Mouse (Mus musculus) forebrain, embryonic 15.5 days (tissue): ENCODE measurements around the gene Copa. TPM values are rescaled to one million over a fixed set of nuclear protein-coding genes. Genes with fewer than 3 reads are reported as not detected.

Source experiments
- ATAC-seq: fragments of 200-750 bp; cut with Nextera tagmentation; replicated peaks from 2 replicates; pipeline ENCODE4 v1.8.0; 2017; ENCODE audit warnings: mild to moderate bottlenecking, moderate TSS enrichment, moderate library complexity
- H3K27ac ChIP-seq: fragments of 300-500 bp; sonication (generic); replicated peaks from 2 replicates; pipeline ENCODE4 v1.5.1; 2015; ENCODE audit warnings: mild to moderate bottlenecking, inconsistent platforms
- H3K27me3 ChIP-seq: fragments of 300-500 bp; sonication (generic); 2 replicates; pipeline ENCODE4 v1.6.1; 2015; ENCODE audit warnings: inconsistent platforms
- H3K36me3 ChIP-seq: fragments of 300-500 bp; sonication (generic); 2 replicates; pipeline ENCODE4 v1.6.1; 2015; ENCODE audit warnings: mild to moderate bottlenecking, inconsistent platforms
- H3K4me1 ChIP-seq: fragments of 300-500 bp; sonication (generic); 2 replicates; pipeline ENCODE4 v1.6.1; 2015; ENCODE audit warnings: inconsistent platforms
- H3K4me2 ChIP-seq: fragments of 300-500 bp; sonication (generic); replicated peaks from 2 replicates; pipeline ENCODE4 v1.6.1; 2015; ENCODE audit warnings: mild to moderate bottlenecking, inconsistent platforms
- H3K4me3 ChIP-seq: fragments of 300-500 bp; sonication (generic); 2 replicates; pipeline ENCODE4 v1.5.1; 2015; ENCODE audit warnings: mild to moderate bottlenecking, inconsistent platforms
- H3K9ac ChIP-seq: fragments of 300-500 bp; sonication (generic); replicated peaks from 2 replicates; pipeline ENCODE4 v1.6.1; 2015; ENCODE audit warnings: mild to moderate bottlenecking, inconsistent platforms
- H3K9me3 ChIP-seq: fragments of 300-500 bp; sonication (generic); 2 replicates; pipeline ENCODE4 v1.6.1; 2016; ENCODE audit warnings: inconsistent platforms
- WGBS: fragments of 180-500 bp; shearing (Covaris S2); methylation state at CpG from one replicate; pipeline ENCODE4 v1.1.7; 2015; ENCODE audit warnings: mixed read lengths; 5-methylcytosine and 5-hydroxymethylcytosine counted together
- polyA plus RNA-seq: library from polyadenylated mRNA; unstranded; fragments of >200 nt; fragmentation: Nextera tagmentation; extraction: Ambion mirVana; gene quantifications from 2 replicates; pipeline ENCODE4 v1.2.1, GENCODE M21; 2015

Gene Copa
- polyA plus RNA-seq, 1 experiment from 2014 or later = 207 TPM

DNA sequence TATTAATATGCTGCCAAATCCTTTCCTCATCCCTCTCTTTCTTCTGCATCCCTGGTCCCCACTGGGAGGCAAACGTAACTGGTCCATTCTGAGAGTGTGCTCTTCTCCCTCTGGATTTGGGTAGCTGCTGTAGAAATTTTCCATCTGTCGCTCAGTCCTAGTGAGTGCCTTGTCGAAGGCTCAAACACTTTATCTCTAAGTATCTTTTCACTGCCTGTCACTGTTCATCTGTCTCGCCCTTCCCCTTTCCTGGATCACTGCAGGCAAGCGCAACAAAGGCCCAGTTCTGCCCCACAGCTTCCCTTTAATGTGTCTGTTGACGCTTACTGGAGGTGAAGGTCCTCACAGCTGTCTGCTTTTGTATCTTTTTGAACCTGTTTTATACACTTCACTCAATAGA lies 12.9 kb downstream of the Copa start:
- Histone ChIP-seq H3K4me1 (no peaks in the 10 kb centered on the region), H3K36me3 (peaks cover 76% of the 10 kb centered on the region), H3K9me3 (no peaks in the 10 kb centered on the region), H3K9ac (no peak overlapping the region), H3K4me2 (no peak overlapping the region), H3K27ac (no peak overlapping the region), H3K27me3 (no peaks in the 10 kb centered on the region), H3K4me3 (no peak overlapping the region)
- ATAC-seq = no peak
- WGBS = 63% methylated on average over 6 of the region's 6 CpGs

DNA sequence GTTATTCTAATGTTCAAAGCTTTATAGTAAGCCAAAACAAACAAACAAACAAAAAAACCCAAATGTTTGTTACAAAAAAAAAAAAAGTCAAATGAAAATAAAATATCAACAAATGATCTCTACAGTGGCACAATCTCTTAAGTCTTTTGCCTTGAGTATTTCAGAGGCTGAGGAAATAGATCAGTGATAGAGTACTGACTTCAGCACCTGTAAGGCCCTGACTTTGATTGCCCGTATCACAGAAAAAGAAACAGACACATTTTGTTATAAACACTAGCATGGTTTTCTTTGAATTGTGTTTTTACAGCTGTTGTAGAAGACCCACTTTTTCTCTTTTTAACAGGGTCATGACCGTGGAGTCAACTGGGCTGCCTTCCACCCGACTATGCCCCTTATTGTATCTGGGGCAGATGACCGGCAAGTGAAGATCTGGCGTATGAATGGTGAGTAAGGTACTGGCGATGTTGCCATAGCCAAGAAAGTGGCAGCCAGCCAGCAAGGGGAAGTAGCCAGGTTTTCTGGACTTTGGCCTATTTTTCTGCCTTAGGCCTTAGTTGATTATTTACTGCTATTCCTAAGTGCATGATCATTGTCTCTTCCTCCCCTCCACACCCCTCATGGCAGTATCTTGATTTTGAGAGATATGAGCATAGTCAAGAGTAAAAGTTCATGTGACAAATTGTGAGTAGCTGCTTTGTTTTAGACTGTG lies 17.1 kb downstream of the Copa start:
- WGBS = 91% methylated on average over 6 of the region's 6 CpGs

DNA sequence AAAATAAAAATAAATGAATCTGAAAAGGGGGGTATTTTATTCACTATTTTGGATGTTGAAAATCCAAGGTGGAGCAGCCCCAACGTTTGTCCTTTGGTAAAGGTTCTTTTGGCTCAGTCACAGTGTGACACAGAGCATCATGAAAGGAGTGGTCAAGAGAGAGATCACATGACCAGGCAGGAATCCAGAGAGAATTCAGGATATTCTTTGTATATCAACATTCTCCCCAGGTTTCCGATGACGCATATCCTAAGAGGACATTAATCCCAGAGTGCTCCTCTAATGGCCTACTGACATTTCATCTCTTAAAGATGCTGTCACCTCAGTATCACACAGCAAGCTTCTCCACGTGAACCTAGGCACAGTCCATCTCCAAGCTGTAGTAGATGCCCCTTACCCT lies 21.3 kb downstream of the Copa start:
- Histone ChIP-seq H3K4me1 (no peaks in the 10 kb centered on the region), H3K27me3 (no peaks in the 10 kb centered on the region), H3K4me3 (no peak overlapping the region), H3K9me3 (no peaks in the 10 kb centered on the region), H3K36me3 (peaks cover 88% of the 10 kb centered on the region), H3K27ac (no peak overlapping the region), H3K9ac (no peak overlapping the region), H3K4me2 (no peak overlapping the region)
- WGBS = 90% methylated on average over 4 of the region's 4 CpGs
- ATAC-seq = no peak

More for the DNA sequence above, 17.1 kb downstream of the Copa start:
- H3K4me3 ChIP-seq = no peak overlapping the region
- H3K4me1 ChIP-seq = no peaks in the 10 kb centered on the region
- H3K36me3 ChIP-seq = peaks cover 78% of the 10 kb centered on the region
- H3K27ac ChIP-seq = no peak overlapping the region
- no peaks in the 10 kb centered on the region for H3K27me3 ChIP-seq
- ATAC-seq = no peak
- no peak overlapping the region for H3K9ac ChIP-seq
- H3K4me2 ChIP-seq = no peak overlapping the region
- H3K9me3 ChIP-seq = no peaks in the 10 kb centered on the region

DNA sequence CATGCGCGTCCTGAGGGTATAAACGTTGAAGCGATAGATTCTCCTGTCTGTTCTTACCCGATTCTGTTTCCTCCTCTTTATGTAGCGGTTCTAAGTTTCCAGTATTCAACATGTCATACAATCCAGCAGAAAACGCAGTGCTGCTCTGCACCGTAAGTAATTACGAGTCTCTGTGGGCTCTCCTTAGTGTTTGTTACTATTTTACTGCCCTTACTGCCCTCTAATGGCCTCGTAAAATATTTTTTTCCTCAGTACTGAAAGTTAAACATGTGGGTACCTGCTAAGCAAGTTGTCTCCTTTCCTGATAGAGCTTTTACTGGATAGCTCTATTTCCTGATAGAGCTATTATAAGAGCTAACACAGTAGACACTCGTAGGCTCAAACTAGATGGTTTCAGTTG lies 22.8 kb downstream of the Copa start:
- H3K9me3 ChIP-seq = no peaks in the 10 kb centered on the region
- no peak overlapping the region for H3K27ac ChIP-seq
- H3K36me3 ChIP-seq = peaks cover 93% of the 10 kb centered on the region
- H3K9ac ChIP-seq = no peak overlapping the region
- H3K4me3 ChIP-seq = no peak overlapping the region
- WGBS = 84% methylated on average over 11 of the region's 11 CpGs
- ATAC-seq = no peak
- H3K27me3 ChIP-seq = no peaks in the 10 kb centered on the region
- H3K4me2 ChIP-seq = no peak overlapping the region
- no peaks in the 10 kb centered on the region for H3K4me1 ChIP-seq

DNA sequence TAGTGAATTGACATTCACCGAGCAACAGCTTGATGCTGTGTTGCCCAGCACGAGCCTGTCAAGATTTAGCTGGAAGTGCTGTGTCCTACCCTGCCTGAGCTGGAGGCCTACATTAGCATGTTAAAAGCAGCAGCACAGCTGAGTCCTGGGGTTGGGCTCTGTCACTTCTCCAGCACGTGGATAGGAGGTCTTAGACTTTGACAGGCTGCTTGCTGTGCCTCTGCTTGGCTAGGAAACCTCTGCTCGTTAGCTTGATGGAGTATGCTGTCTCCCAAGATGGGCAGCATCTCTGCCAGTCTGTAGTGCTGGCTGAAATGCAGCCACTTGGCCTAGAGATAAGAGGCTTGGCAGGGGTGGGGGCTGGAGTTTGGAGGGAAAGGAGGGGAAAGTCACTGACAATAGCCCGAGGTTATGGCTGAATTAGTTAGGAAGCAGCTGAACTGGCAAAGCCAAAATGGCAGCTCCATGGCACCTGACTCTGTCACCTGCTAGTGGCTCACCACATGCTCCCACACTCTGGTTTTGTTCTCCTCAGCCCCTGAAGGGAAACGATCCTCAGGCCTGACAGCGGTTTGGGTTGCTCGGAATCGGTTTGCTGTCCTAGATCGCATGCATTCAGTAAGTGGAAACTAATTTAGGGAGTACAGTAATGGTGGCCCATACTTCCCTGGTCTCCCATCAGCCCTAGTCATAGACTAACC lies 25.6 kb downstream of the Copa start:
- 62% methylated on average over 10 of the region's 10 CpGs for WGBS
- ATAC-seq = peak; percentile 68
- no peaks in the 10 kb centered on the region for H3K27me3 ChIP-seq
- H3K4me2 ChIP-seq = no peak overlapping the region
- no peak overlapping the region for H3K27ac ChIP-seq
- no peaks in the 10 kb centered on the region for H3K4me1 ChIP-seq
- no peaks in the 10 kb centered on the region for H3K9me3 ChIP-seq
- H3K4me3 ChIP-seq = no peak overlapping the region
- peaks cover 95% of the 10 kb centered on the region for H3K36me3 ChIP-seq
- H3K9ac ChIP-seq = no peak overlapping the region

DNA sequence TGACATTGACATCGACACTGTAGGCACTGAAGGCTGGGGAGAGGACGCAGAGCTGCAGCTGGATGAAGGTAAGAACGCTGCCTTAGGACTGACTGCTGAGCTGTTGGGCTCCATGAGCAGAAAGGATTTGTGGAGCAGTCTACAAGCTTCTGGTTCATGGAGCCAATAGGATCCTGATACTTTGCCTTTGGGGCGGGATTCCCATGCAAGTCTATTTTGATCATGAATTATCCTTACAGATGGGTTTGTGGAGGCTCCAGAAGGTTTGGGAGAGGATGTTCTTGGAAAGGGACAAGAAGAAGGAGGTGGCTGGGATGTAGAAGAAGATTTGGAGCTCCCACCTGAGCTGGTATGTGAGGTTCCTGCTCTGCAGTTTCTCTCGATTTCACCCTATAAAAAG lies 34.6 kb downstream of the Copa start:
- peaks cover 98% of the 10 kb centered on the region for H3K36me3 ChIP-seq
- no peak overlapping the region for H3K4me2 ChIP-seq
- no peak overlapping the region for H3K9ac ChIP-seq
- H3K9me3 ChIP-seq = no peaks in the 10 kb centered on the region
- H3K4me3 ChIP-seq = no peak overlapping the region
- 93% methylated on average over 5 of the region's 5 CpGs for WGBS
- no peak overlapping the region for H3K27ac ChIP-seq
- H3K4me1 ChIP-seq = no peaks in the 10 kb centered on the region
- no peaks in the 10 kb centered on the region for H3K27me3 ChIP-seq
- no peak for ATAC-seq

DNA sequence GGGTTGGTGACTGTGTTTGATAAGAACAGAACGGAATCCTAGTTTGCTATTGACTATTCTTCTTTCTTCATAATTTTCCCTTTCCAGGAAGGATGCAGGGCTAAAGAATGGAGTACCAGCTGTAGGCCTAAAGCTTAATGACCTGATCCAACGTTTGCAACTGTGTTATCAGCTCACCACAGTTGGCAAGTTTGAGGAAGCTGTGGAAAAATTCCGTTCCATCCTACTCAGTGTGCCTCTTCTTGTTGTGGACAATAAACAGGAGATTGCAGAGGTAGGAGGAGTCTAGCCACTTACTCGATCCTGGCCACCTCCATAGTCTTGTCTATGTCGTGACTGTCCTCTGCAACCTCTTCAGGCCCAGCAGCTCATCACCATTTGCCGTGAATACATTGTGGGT lies 36.8 kb downstream of the Copa start:
- Histone ChIP-seq H3K4me1 (no peaks in the 10 kb centered on the region), H3K4me3 (no peak overlapping the region), H3K27me3 (no peaks in the 10 kb centered on the region), H3K9me3 (no peaks in the 10 kb centered on the region), H3K4me2 (no peak overlapping the region), H3K27ac (no peak overlapping the region), H3K9ac (no peak overlapping the region), H3K36me3 (peaks cover 94% of the 10 kb centered on the region)
- WGBS = 80% methylated on average over 6 of the region's 6 CpGs
- no peak for ATAC-seq

DNA sequence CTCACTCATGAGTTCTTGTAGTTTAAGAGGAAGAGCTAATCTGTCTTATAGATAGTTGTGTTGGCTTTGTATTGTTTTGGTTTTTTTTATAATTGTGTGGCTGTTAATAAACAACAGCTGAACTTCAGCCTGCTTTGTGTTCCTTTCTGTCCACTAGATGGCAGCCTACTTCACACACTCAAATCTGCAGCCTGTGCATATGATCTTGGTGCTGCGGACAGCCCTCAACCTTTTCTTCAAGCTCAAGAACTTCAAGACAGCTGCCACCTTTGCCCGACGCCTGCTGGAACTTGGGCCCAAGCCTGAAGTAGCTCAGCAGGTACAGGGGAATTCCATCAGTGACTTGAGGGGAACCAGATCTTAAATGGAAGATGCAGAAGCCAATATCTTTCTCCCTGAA lies 37.4 kb downstream of the Copa start:
- Histone ChIP-seq H3K4me1 (no peaks in the 10 kb centered on the region), H3K36me3 (peaks cover 88% of the 10 kb centered on the region), H3K4me3 (no peak overlapping the region), H3K4me2 (no peak overlapping the region), H3K9ac (no peak overlapping the region), H3K27ac (no peak overlapping the region), H3K9me3 (no peaks in the 10 kb centered on the region), H3K27me3 (no peaks in the 10 kb centered on the region)
- 22% methylated on average over 3 of the region's 3 CpGs for WGBS
- ATAC-seq = 0 out of 2 replicates have a peak, but pooled peaks have one; percentile 60

DNA sequence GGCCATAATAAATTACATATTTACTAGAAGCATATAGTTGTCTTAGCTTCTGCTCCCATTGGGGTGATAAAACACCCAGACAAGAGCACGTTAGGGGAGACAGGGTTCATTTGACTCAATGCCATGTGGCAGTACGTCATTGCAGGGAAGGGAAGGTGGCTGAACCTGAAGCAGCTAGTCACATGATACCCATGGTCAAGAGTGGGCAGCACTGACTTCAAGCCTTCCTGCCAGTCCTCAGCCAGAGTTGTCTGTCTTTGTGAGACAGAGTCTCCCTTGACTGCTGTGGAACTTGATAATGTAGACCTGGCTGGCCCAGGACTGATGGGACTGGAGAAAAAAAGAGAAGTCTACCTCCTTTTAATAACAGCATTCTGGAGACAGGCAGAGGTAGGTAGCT lies 40.3 kb downstream of the Copa start:
- H3K36me3 ChIP-seq = peaks cover 58% of the 10 kb centered on the region
- no peaks in the 10 kb centered on the region for H3K9me3 ChIP-seq
- no peak overlapping the region for H3K9ac ChIP-seq
- H3K27me3 ChIP-seq = no peaks in the 10 kb centered on the region
- peaks cover 13% of the 10 kb centered on the region for H3K4me1 ChIP-seq
- no peak for ATAC-seq
- H3K4me3 ChIP-seq = no peak overlapping the region
- H3K4me2 ChIP-seq = no peak overlapping the region
- no peak overlapping the region for H3K27ac ChIP-seq
- WGBS = 89% methylated on average over 2 of the region's 2 CpGs

DNA sequence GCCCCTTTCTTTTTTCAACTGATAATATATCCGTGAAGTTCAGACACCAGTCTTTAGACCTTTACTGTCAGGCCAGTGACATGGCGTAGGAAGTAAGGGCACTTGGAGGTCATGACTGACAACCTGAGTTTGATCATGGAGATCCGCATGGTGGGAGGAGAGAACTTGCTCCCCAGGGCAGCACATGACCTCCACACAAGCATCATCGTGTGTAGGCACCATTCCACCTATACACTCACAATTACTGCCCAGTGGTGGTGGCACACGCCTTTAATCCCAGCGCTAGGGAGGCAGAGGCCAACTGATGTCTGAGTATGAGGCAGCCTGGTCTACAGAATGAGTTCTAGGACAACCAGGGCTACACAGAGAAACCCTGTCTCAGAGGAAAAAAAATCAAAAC lies 42.2 kb downstream of the Copa start:
- H3K36me3 ChIP-seq = peaks cover 48% of the 10 kb centered on the region
- no peak overlapping the region for H3K27ac ChIP-seq
- no peak overlapping the region for H3K9ac ChIP-seq
- no peak overlapping the region for H3K4me2 ChIP-seq
- peaks cover 24% of the 10 kb centered on the region for H3K4me1 ChIP-seq
- ATAC-seq = no peak
- WGBS = 84% methylated on average over 6 of the region's 6 CpGs
- no peaks in the 10 kb centered on the region for H3K9me3 ChIP-seq
- no peaks in the 10 kb centered on the region for H3K27me3 ChIP-seq
- H3K4me3 ChIP-seq = no peak overlapping the region

DNA sequence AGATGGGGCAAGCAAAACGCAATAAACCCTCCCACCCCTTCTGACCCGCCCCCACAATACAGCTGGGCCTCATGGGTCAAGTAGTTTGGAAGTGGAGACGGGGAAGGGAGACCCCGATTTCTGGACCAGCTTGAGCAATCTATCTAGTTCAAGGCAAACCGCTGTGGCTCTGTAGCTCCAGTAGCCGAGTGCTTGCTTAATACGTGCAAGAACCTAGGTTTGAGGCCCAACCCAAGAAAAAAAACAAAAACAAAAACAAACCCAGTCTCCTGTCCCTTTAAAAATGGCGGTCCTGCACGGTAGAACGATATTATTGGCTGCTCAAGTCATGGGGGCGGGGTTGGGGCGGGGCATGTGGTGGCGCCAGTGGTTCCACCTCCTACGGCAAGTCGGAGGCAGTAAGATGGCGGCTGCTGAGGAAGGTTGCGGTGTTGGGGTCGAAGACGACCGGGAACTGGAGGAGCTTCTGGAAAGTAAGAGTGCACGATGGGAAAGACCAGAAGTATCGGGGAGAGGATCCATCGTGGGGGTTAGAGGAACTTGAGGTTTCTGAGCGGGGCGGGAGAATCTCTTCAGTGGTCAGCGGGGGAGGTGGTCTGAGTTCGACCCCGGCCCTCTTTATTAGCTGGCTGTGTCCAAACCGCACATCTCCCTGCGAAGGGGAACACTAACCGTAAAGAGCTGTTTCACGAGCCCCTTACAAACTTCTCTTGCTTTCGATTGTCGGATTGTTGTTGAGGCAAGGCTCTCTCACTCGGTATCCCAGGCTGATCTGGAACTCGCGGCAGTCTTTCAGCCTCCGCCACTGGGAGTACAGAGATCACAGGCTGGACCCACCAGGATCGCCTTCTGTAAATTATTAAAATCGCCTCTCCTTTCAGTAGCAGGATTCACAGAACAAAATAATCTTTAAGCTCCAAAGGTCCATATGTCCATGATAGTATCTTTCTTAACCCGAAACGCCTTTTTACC lies 44.3 kb downstream of the Copa start, which contains the start of gene Pex19:
Pex19 (plus strand) TSS at position 380 of the 972 bp plus-strand sequence.
- H3K4me2 ChIP-seq = peak within 1 kb of the TSS; percentile 79
- H3K4me1 ChIP-seq = peaks cover 24% of the 10 kb centered on the region
- H3K4me3 ChIP-seq = peak within 1 kb of the TSS; percentile 53
- H3K27ac ChIP-seq = peak within 1 kb of the TSS; percentile 7; the same call in 1 of the 2 replicates
- WGBS = 1% methylated on average over 42 of the region's 42 CpGs
- peak within 1 kb of the TSS; percentile 67 for H3K9ac ChIP-seq
- peaks cover 46% of the 10 kb centered on the region for H3K36me3 ChIP-seq
- no peaks in the 10 kb centered on the region for H3K9me3 ChIP-seq
- peak; percentile 98 for ATAC-seq
- no peaks in the 10 kb centered on the region for H3K27me3 ChIP-seq

DNA sequence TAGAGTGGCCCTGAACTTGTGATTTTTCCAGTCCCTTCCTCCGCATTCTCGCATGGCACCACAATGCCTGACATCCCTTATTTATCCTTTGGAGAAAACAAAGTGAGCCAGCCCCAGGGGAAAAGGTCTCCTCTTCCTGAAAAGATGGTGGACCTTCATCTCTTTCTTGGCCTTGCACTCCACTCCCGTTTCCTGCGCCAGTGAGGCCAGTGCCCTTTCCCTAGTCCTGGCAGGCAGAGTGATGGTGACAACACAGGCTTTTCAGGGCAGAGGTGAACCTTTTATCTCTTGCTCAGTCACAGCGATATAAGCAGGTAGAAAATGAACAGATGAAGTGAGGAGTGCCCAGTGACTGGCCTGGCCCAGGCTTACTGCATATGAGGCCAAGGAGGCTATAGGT lies 45.2 kb downstream of the Copa start:
- WGBS = 48% methylated on average over 5 of the region's 5 CpGs
- peak overlapping the region; percentile 79 for H3K4me2 ChIP-seq
- peak overlapping the region; percentile 53 for H3K4me3 ChIP-seq
- H3K9ac ChIP-seq = peak overlapping the region; percentile 67
- H3K4me1 ChIP-seq = peaks cover 24% of the 10 kb centered on the region
- H3K27me3 ChIP-seq = no peaks in the 10 kb centered on the region
- no peak for ATAC-seq
- H3K9me3 ChIP-seq = no peaks in the 10 kb centered on the region
- H3K27ac ChIP-seq = no peak overlapping the region
- H3K36me3 ChIP-seq = peaks cover 46% of the 10 kb centered on the region
